Mouse (Mus musculus) hindbrain, embryonic 13.5 days (tissue): Measurements from ENCODE around the gene BC061212. TPM values are rescaled to one million over a fixed set of nuclear protein-coding genes. Genes with fewer than 3 reads are reported as not detected.
"Not testable (repeated sequence)": the region's sequence is repeated elsewhere in the genome, so short reads cannot be mapped to it uniquely, and the experiment has no call there.

Experiments
- ATAC-seq: fragments of 200-750 bp; cut with Nextera tagmentation; 2 replicates; pipeline ENCODE4 v1.8.0; 2017; ENCODE audit warnings: moderate TSS enrichment; ENCODE audit not compliant: low FRiP score
- H3K27ac ChIP-seq: fragments of 300-500 bp; sonication (generic); 2 replicates; pipeline ENCODE4 v1.5.1; 2015; ENCODE audit warnings: inconsistent platforms, mild to moderate bottlenecking, moderate library complexity
- H3K27me3 ChIP-seq: fragments of 300-500 bp; sonication (generic); 2 replicates; pipeline ENCODE4 v1.6.1; 2015; ENCODE audit warnings: mild to moderate bottlenecking, inconsistent platforms
- H3K36me3 ChIP-seq: fragments of 300-500 bp; sonication (generic); 2 replicates; pipeline ENCODE4 v1.6.1; 2015; ENCODE audit warnings: mild to moderate bottlenecking, inconsistent platforms
- H3K4me1 ChIP-seq: fragments of 300-500 bp; sonication (generic); replicated peaks from 2 replicates; pipeline ENCODE4 v1.6.1; 2015; ENCODE audit warnings: inconsistent platforms
- H3K4me2 ChIP-seq: fragments of 300-500 bp; sonication (generic); 2 replicates; pipeline ENCODE4 v1.6.1; 2015; ENCODE audit warnings: inconsistent platforms, mild to moderate bottlenecking, moderate library complexity
- H3K4me3 ChIP-seq: fragments of 300-500 bp; sonication (generic); 2 replicates; pipeline ENCODE4 v1.5.1; 2015; ENCODE audit warnings: mild to moderate bottlenecking, inconsistent platforms
- H3K9ac ChIP-seq: fragments of 300-500 bp; sonication (generic); 2 replicates; pipeline ENCODE4 v1.6.1; 2015; ENCODE audit warnings: mild to moderate bottlenecking, inconsistent platforms
- H3K9me3 ChIP-seq: fragments of 300-500 bp; sonication (generic); 2 replicates; pipeline ENCODE4 v1.6.1; 2016; ENCODE audit warnings: inconsistent platforms
- WGBS: fragments of 180-500 bp; shearing (Covaris S2); methylation state at CpG from one replicate; pipeline ENCODE4 v1.1.7; 2015; 5-methylcytosine and 5-hydroxymethylcytosine counted together
- polyA plus RNA-seq: library from polyadenylated mRNA; unstranded; fragments of >200 nt; fragmentation: Nextera tagmentation; extraction: Ambion mirVana; gene quantifications from 2 replicates; pipeline ENCODE4 v1.2.1, GENCODE M21; 2015

The BC061212 gene
- polyA plus RNA-seq, result not detected in 2 replicates

GRCm38 (mm10) chr5:94070445-94070844, at the start of gene BC061212:
Gene BC061212 (minus strand): TSS chr5:94070545.
- not testable (repeated sequence) for H3K36me3 ChIP-seq, H3K27ac ChIP-seq, H3K4me2 ChIP-seq, H3K4me3 ChIP-seq, ATAC-seq, H3K4me1 ChIP-seq, H3K9ac ChIP-seq, H3K27me3 ChIP-seq, H3K9me3 ChIP-seq
- no CpG with 5 or more reads among the region's 1 CpGs for WGBS

- H3K4me2 ChIP-seq, H3K4me1 ChIP-seq, H3K9me3 ChIP-seq, H3K36me3 ChIP-seq, H3K9ac ChIP-seq, ATAC-seq, H3K4me3 ChIP-seq, H3K27me3 ChIP-seq, H3K27ac ChIP-seq: not testable (repeated sequence)
- no CpG with 5 or more reads among the region's 3 CpGs for whole genome bisulfite sequencing
These were observed 5.7 kb upstream of the BC061212 start, which contains the start of gene Gm6351 for GRCm38 (mm10) chr5:94076085-94076484. Gene Gm6351 (plus strand): TSS chr5:94076385.

Other genes with a start within 250 kb of the BC061212 start
- not detected in 2 replicates for gene Gm7792, start 226.8 kb downstream of the BC061212 start, polyA plus RNA-seq
- not detected in 2 replicates for gene Gm16429, start 141.5 kb downstream of the BC061212 start, polyA plus RNA-seq
- not detected in 2 replicates for gene Gm6351, start 5.8 kb upstream of the BC061212 start, polyA plus RNA-seq
- not detected in 2 replicates for gene Gm3106, start 147.5 kb upstream of the BC061212 start, polyA plus RNA-seq
- not detected in 2 replicates for gene A430089I19Rik, start 236.3 kb upstream of the BC061212 start, polyA plus RNA-seq
- not detected in 2 replicates for gene Gm6502, start 243.9 kb upstream of the BC061212 start, polyA plus RNA-seq